Mouse (Mus musculus): Measurements from ENCODE around the gene Cstad. TPM values are rescaled to one million over a fixed set of nuclear protein-coding genes. Genes with fewer than 3 reads are reported as not detected.

Gene Cstad
- polyA plus RNA-seq (2012; rRNA removed) = 0.51 TPM in 1 of 2 replicates, not detected in the other

GRCm38 (mm10) chr2:30594641-30595379, at the start of gene Cstad:
Gene Cstad, plus strand, starts transcription at chr2:30595040.
- Histone ChIP-seq H3K27ac (ENCODE audit: control insufficient read depth, insufficient read depth, low read depth, low read length) (peak within 1 kb of the TSS; percentile 79), H3K4me3 (ENCODE audit: control insufficient read depth, low read depth, low read length) (peak within 1 kb of the TSS; percentile 71), H3K36me3 (ENCODE audit: control insufficient read depth, insufficient read depth, low read length) (no peaks in the 10 kb centered on the region), H3K27me3 (ENCODE audit: control insufficient read depth, insufficient read depth, low read length) (no peaks in the 10 kb centered on the region), H3K4me1 (ENCODE audit: control insufficient read depth, insufficient read depth, low read length) (peaks cover 11% of the 10 kb centered on the region)
- TF ChIP-seq CTCF (IDR thresholded peaks at IDR 0.05; ENCODE audit: control insufficient read depth, insufficient read depth, insufficient replicate concordance, low read depth, low read length) = no peak
- TF ChIP-seq POLR2A (IDR thresholded peaks at IDR 0.05; ENCODE audit: control insufficient read depth, low read depth, low read length) = no peak

GRCm38 (mm10) chr2:30545706-30546105, 49.1 kb upstream of the Cstad start:
- no peak for TF ChIP-seq CTCF (IDR thresholded peaks at IDR 0.05; ENCODE audit: control insufficient read depth, insufficient read depth, insufficient replicate concordance, low read depth, low read length)
- TF ChIP-seq POLR2A (IDR thresholded peaks at IDR 0.05; ENCODE audit: control insufficient read depth, low read depth, low read length) = no peak
- H3K4me1 ChIP-seq (ENCODE audit: control insufficient read depth, insufficient read depth, low read length) = peaks cover 15% of the 10 kb centered on the region
- H3K27ac ChIP-seq (ENCODE audit: control insufficient read depth, insufficient read depth, low read depth, low read length) = no peak overlapping the region
- no peaks in the 10 kb centered on the region for H3K36me3 ChIP-seq (ENCODE audit: control insufficient read depth, insufficient read depth, low read length)
- no peak overlapping the region for H3K4me3 ChIP-seq (ENCODE audit: control insufficient read depth, low read depth, low read length)
- no peaks in the 10 kb centered on the region for H3K27me3 ChIP-seq (ENCODE audit: control insufficient read depth, insufficient read depth, low read length)

GRCm38 (mm10) chr2:30546219-30546618, 48.6 kb upstream of the Cstad start:
- no peak overlapping the region for H3K4me3 ChIP-seq (ENCODE audit: control insufficient read depth, low read depth, low read length)
- no peaks in the 10 kb centered on the region for H3K36me3 ChIP-seq (ENCODE audit: control insufficient read depth, insufficient read depth, low read length)
- H3K27me3 ChIP-seq (ENCODE audit: control insufficient read depth, insufficient read depth, low read length) = no peaks in the 10 kb centered on the region
- H3K4me1 ChIP-seq (ENCODE audit: control insufficient read depth, insufficient read depth, low read length) = peaks cover 15% of the 10 kb centered on the region
- TF ChIP-seq POLR2A (IDR thresholded peaks at IDR 0.05; ENCODE audit: control insufficient read depth, low read depth, low read length) = no peak
- TF ChIP-seq CTCF (IDR thresholded peaks at IDR 0.05; ENCODE audit: control insufficient read depth, insufficient read depth, insufficient replicate concordance, low read depth, low read length) = no peak
- no peak overlapping the region for H3K27ac ChIP-seq (ENCODE audit: control insufficient read depth, insufficient read depth, low read depth, low read length)

GRCm38 (mm10) chr2:30547455-30548217, 47.2 kb upstream of the Cstad start:
- H3K27ac ChIP-seq (ENCODE audit: control insufficient read depth, insufficient read depth, low read depth, low read length) = no peak overlapping the region
- TF ChIP-seq POLR2A (IDR thresholded peaks at IDR 0.05; ENCODE audit: control insufficient read depth, low read depth, low read length) = no peak
- TF ChIP-seq CTCF (IDR thresholded peaks at IDR 0.05; ENCODE audit: control insufficient read depth, insufficient read depth, insufficient replicate concordance, low read depth, low read length) = no peak
- H3K36me3 ChIP-seq (ENCODE audit: control insufficient read depth, insufficient read depth, low read length) = no peaks in the 10 kb centered on the region
- H3K4me3 ChIP-seq (ENCODE audit: control insufficient read depth, low read depth, low read length) = no peak overlapping the region
- H3K27me3 ChIP-seq (ENCODE audit: control insufficient read depth, insufficient read depth, low read length) = no peaks in the 10 kb centered on the region
- peaks cover 15% of the 10 kb centered on the region for H3K4me1 ChIP-seq (ENCODE audit: control insufficient read depth, insufficient read depth, low read length)

- Histone ChIP-seq H3K27ac (ENCODE audit: control insufficient read depth, insufficient read depth, low read depth, low read length) (no peak overlapping the region), H3K4me3 (ENCODE audit: control insufficient read depth, low read depth, low read length) (no peak overlapping the region), H3K36me3 (ENCODE audit: control insufficient read depth, insufficient read depth, low read length) (no peaks in the 10 kb centered on the region), H3K4me1 (ENCODE audit: control insufficient read depth, insufficient read depth, low read length) (no peaks in the 10 kb centered on the region), H3K27me3 (ENCODE audit: control insufficient read depth, insufficient read depth, low read length) (no peaks in the 10 kb centered on the region)
- TF ChIP-seq CTCF (IDR thresholded peaks at IDR 0.05; ENCODE audit: control insufficient read depth, insufficient read depth, insufficient replicate concordance, low read depth, low read length) (no peak), POLR2A (IDR thresholded peaks at IDR 0.05; ENCODE audit: control insufficient read depth, low read depth, low read length) (no peak)
Observed at GRCm38 (mm10) chr2:30551579-30551978, 43.3 kb upstream of the Cstad start.

GRCm38 (mm10) chr2:30553851-30554540, 40.8 kb upstream of the Cstad start:
- TF ChIP-seq CTCF (IDR thresholded peaks at IDR 0.05; ENCODE audit: control insufficient read depth, insufficient read depth, insufficient replicate concordance, low read depth, low read length) = no peak
- no peak for TF ChIP-seq POLR2A (IDR thresholded peaks at IDR 0.05; ENCODE audit: control insufficient read depth, low read depth, low read length)
- Histone ChIP-seq H3K27ac (ENCODE audit: control insufficient read depth, insufficient read depth, low read depth, low read length) (no peak overlapping the region), H3K4me3 (ENCODE audit: control insufficient read depth, low read depth, low read length) (no peak overlapping the region), H3K27me3 (ENCODE audit: control insufficient read depth, insufficient read depth, low read length) (no peaks in the 10 kb centered on the region), H3K36me3 (ENCODE audit: control insufficient read depth, insufficient read depth, low read length) (no peaks in the 10 kb centered on the region), H3K4me1 (ENCODE audit: control insufficient read depth, insufficient read depth, low read length) (no peaks in the 10 kb centered on the region)

- Histone ChIP-seq H3K27ac (ENCODE audit: control insufficient read depth, insufficient read depth, low read depth, low read length) (no peak overlapping the region), H3K4me3 (ENCODE audit: control insufficient read depth, low read depth, low read length) (no peak overlapping the region), H3K36me3 (ENCODE audit: control insufficient read depth, insufficient read depth, low read length) (no peaks in the 10 kb centered on the region), H3K27me3 (ENCODE audit: control insufficient read depth, insufficient read depth, low read length) (no peaks in the 10 kb centered on the region), H3K4me1 (ENCODE audit: control insufficient read depth, insufficient read depth, low read length) (no peaks in the 10 kb centered on the region)
- TF ChIP-seq POLR2A (IDR thresholded peaks at IDR 0.05; ENCODE audit: control insufficient read depth, low read depth, low read length) = no peak
- TF ChIP-seq CTCF (IDR thresholded peaks at IDR 0.05; ENCODE audit: control insufficient read depth, insufficient read depth, insufficient replicate concordance, low read depth, low read length) = no peak
Observed at GRCm38 (mm10) chr2:30555257-30555656, 39.6 kb upstream of the Cstad start.
